Mouse (Mus musculus) testis, adult 2 months (tissue): ENCODE data around the gene Timm44. TPM values are rescaled to one million over a fixed set of nuclear protein-coding genes. Genes with fewer than 3 reads are reported as not detected.

Experiments
- H3K27ac ChIP-seq: fragments of 200-500 bp; 2 replicates; pipeline ENCODE4 v1.5.1; 2012; ENCODE audit warnings: low read depth, low read length; ENCODE audit not compliant: control insufficient read depth, insufficient read depth
- H3K27me3 ChIP-seq: fragments of 200-500 bp; 2 replicates; pipeline ENCODE4 v1.6.1; 2012; ENCODE audit warnings: mild to moderate bottlenecking, low read length, moderate library complexity; ENCODE audit not compliant: control insufficient read depth, insufficient read depth
- H3K36me3 ChIP-seq: fragments of 200-500 bp; 2 replicates; pipeline ENCODE4 v1.6.1; 2012; ENCODE audit warnings: mild to moderate bottlenecking, low read length; ENCODE audit not compliant: control insufficient read depth, insufficient read depth
- H3K4me1 ChIP-seq: fragments of 200-500 bp; 2 replicates; pipeline ENCODE4 v1.6.1; 2012; ENCODE audit warnings: low read length; ENCODE audit not compliant: control insufficient read depth, insufficient read depth
- H3K4me3 ChIP-seq: fragments of 200-500 bp; 2 replicates; pipeline ENCODE4 v1.5.1; 2012; ENCODE audit warnings: low read depth, mild to moderate bottlenecking, low read length, moderate library complexity, mixed read lengths; ENCODE audit not compliant: control insufficient read depth
- CTCF ChIP-seq: fragments of 200-500 bp; IDR thresholded peaks from 2 replicates; pipeline ENCODE4 v1.5.1; 2012; ENCODE audit warnings: low read depth, mild to moderate bottlenecking, inconsistent platforms, low read length, moderate library complexity; ENCODE audit not compliant: control insufficient read depth, insufficient read depth, insufficient replicate concordance
- POLR2A ChIP-seq: fragments of 200-500 bp; IDR thresholded peaks from 2 replicates; pipeline ENCODE4 v1.6.1; 2012; ENCODE audit warnings: low read depth, mild to moderate bottlenecking, inconsistent platforms, low read length, moderate library complexity; ENCODE audit not compliant: control insufficient read depth
- polyA plus RNA-seq: library from polyadenylated mRNA; depleted of rRNA; stranded (reverse); fragments of >200 nt; gene quantifications from 2 replicates; pipeline ENCODE4 v1.2.3, GENCODE M21; 2012; rRNA removed

Timm44 gene
- 52.9 and 56.3 TPM in 2 replicates for polyA plus RNA-seq

- peak; percentile 79 for TF ChIP-seq POLR2A
- no peak for TF ChIP-seq CTCF
- no peaks in the 10 kb centered on the region for H3K36me3 ChIP-seq
- H3K27ac ChIP-seq = peak within 1 kb of the TSS; percentile 45
Measured at GRCm38 (mm10) chr8:4275275-4276110, at the start of gene Timm44. Timm44 (minus strand) TSS chr8:4275913.

GRCm38 (mm10) chr8:4324983-4325750 lies 49.5 kb upstream of the Timm44 start, which contains the start of the genes Ccl25 and Elavl1:
Ccl25 (plus strand) TSS chr8:4325210.
Elavl1 (minus strand) TSS chr8:4325413.
- Histone ChIP-seq H3K27me3 (no peaks in the 10 kb centered on the region), H3K4me1 (peaks cover 4% of the 10 kb centered on the region), H3K4me3 (peak within 1 kb of the TSS; percentile 99), H3K27ac (peak within 1 kb of the TSS; percentile 99), H3K36me3 (peaks cover 4% of the 10 kb centered on the region)
- TF ChIP-seq CTCF (0 out of 2 replicates have a peak, but pooled peaks have one; percentile 2), POLR2A (peak; percentile 81)

More at GRCm38 (mm10) chr8:4275275-4276110, at the start of gene Timm44:
- peak within 1 kb of the TSS; percentile 93 for H3K4me3 ChIP-seq
- H3K4me1 ChIP-seq = peaks cover 4% of the 10 kb centered on the region
- H3K27me3 ChIP-seq = no peaks in the 10 kb centered on the region

- H3K27me3 ChIP-seq = no peaks in the 10 kb centered on the region
- peaks cover 4% of the 10 kb centered on the region for H3K36me3 ChIP-seq
- no peak; the same call in 1 of the 2 replicates for TF ChIP-seq POLR2A
- TF ChIP-seq CTCF = no peak
- peak overlapping the region; percentile 92 for H3K27ac ChIP-seq
- H3K4me3 ChIP-seq = peak overlapping the region; percentile 99
- peaks cover 4% of the 10 kb centered on the region for H3K4me1 ChIP-seq
Measured at GRCm38 (mm10) chr8:4324525-4324924, 48.8 kb upstream of the Timm44 start.

GRCm38 (mm10) chr8:4323917-4324316 lies 48.2 kb upstream of the Timm44 start:
- Histone ChIP-seq H3K4me1 (peaks cover 4% of the 10 kb centered on the region), H3K4me3 (peak overlapping the region; percentile 99), H3K27ac (no peak overlapping the region), H3K36me3 (peaks cover 2% of the 10 kb centered on the region), H3K27me3 (no peaks in the 10 kb centered on the region)
- no peak for TF ChIP-seq POLR2A
- no peak for TF ChIP-seq CTCF

- H3K4me1 ChIP-seq = peaks cover 4% of the 10 kb centered on the region
- H3K27ac ChIP-seq = no peak overlapping the region
- H3K27me3 ChIP-seq = no peaks in the 10 kb centered on the region
- peaks cover 2% of the 10 kb centered on the region for H3K36me3 ChIP-seq
- no peak for TF ChIP-seq POLR2A
- TF ChIP-seq CTCF = no peak
- H3K4me3 ChIP-seq = no peak overlapping the region
Measured at GRCm38 (mm10) chr8:4322470-4322869, 46.8 kb upstream of the Timm44 start.

GRCm38 (mm10) chr8:4321031-4321430 lies 45.3 kb upstream of the Timm44 start:
- no peaks in the 10 kb centered on the region for H3K27me3 ChIP-seq
- H3K4me3 ChIP-seq = no peak overlapping the region
- TF ChIP-seq POLR2A = no peak
- H3K27ac ChIP-seq = no peak overlapping the region
- peaks cover 4% of the 10 kb centered on the region for H3K4me1 ChIP-seq
- peaks cover 2% of the 10 kb centered on the region for H3K36me3 ChIP-seq

GRCm38 (mm10) chr8:4320404-4320803 lies 44.7 kb upstream of the Timm44 start:
- Histone ChIP-seq H3K4me3 (no peak overlapping the region), H3K36me3 (peaks cover 2% of the 10 kb centered on the region)
- TF ChIP-seq POLR2A = no peak
- no peak for TF ChIP-seq CTCF

More at GRCm38 (mm10) chr8:4320404-4320803, 44.7 kb upstream of the Timm44 start:
- Histone ChIP-seq H3K27me3 (no peaks in the 10 kb centered on the region), H3K4me1 (peaks cover 2% of the 10 kb centered on the region), H3K27ac (no peak overlapping the region)
